Mouse (Mus musculus): ENCODE data around the gene Zfp609.

The Zfp609 gene

DNA sequence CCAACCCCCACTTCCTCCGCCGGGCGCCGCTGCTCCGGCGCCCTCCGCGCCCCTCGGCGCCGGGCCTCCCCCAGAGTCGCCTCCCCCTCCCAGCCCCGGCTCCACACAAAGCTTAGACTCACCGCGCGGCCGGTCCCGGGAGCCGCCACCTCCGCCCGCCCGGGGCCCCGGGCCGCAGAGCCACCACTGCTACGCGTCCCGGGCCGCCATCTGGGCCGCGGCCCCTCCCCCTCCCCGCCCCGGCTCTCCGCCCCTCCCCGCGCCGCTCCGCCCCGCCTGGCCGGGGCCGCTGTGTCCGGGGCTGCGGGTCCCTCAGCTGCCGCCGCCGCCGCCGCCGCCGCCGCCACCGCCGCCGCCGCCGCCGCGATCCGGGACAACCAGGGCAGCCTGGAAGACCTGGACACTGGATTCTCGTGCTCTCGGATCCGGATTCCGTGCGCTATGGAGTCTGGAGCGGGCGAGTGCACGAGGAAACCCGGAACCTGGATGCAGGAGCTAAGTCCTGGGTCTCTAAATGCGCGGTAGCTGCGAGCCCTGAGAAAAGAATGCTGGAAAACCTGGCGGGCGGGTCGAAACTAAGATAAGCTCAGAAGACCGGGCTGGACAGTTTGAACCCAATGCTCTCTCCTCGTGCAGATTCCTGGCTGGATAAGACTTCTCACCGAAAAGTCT, at the start of gene Zfp609:
Gene Zfp609, minus strand, starts transcription at position 221 of the 672 bp plus-strand sequence.
- CTCF ChIA-PET: interaction anchor here (0.7 kb wide), 2 partner anchors 134 to 1344 kb away, joined by 3 to 4 read pairs; no protein-coding TSS in a partner anchor

DNA sequence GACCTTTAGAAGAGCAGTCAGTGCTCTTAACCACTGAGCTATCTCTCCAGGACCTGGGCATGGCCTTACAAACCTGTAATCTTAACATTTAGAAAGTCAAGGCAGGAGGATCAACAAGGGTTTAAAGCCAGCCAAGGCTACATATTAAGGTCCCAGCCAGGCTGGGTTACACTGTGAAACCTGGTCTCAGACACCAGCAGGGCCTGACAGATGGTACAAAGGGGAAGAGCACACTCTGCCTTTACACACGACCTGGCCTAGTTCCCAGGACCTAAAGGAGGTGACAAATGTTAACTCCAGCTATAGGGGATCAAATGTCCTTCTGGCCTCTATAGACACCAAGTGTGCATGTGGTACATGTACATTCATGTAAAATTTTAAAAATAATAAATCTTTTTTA, 32.3 kb upstream of the Zfp609 start:
- CTCF ChIA-PET: interaction anchor here (0.7 kb wide), 2 partner anchors 247 to 635 kb away, joined by 5 read pairs; no protein-coding TSS in a partner anchor

DNA sequence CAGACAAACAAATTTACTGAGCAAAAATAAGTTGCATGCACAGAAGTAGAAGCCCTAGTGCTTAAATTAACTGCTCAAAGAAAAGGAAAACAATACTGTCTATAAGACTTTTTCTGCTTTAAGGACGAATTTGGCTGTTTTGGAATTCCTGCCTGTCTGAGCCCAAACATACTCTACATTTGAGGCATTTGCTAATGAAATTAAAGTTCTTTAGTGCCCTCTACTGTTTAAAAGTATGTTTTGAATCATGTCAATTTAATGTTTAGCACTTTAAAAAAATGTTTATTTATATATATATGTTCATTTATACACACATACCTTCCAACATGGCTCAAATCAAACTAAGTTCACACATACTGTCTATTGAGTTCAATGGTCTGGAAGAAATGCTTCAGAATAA, 22.8 kb upstream of the Zfp609 start:
- CTCF ChIA-PET: interaction anchor here (0.7 kb wide), 1 partner anchor 188 kb away, joined by 16 read pairs; no protein-coding TSS in a partner anchor

DNA sequence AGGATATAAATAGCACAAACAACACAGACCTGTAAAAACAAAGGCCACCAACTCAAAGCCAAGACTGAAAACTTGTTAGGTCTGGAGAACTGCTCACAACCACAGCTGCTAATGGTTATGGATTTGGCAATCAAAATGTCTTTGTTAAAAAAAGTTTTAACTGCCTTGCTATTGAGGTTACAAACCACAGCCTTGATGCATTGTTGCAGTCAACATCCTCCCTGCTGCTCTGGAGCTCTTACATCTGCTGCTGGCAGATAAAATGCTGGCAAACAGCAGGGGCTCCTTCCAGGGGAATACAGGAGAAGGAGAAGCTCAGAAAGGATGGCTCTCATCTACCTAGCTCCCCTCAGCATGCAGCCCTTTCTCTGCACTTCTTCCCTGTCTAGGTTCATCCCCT, 20.8 kb upstream of the Zfp609 start:
- CTCF ChIA-PET: no interaction called here

DNA sequence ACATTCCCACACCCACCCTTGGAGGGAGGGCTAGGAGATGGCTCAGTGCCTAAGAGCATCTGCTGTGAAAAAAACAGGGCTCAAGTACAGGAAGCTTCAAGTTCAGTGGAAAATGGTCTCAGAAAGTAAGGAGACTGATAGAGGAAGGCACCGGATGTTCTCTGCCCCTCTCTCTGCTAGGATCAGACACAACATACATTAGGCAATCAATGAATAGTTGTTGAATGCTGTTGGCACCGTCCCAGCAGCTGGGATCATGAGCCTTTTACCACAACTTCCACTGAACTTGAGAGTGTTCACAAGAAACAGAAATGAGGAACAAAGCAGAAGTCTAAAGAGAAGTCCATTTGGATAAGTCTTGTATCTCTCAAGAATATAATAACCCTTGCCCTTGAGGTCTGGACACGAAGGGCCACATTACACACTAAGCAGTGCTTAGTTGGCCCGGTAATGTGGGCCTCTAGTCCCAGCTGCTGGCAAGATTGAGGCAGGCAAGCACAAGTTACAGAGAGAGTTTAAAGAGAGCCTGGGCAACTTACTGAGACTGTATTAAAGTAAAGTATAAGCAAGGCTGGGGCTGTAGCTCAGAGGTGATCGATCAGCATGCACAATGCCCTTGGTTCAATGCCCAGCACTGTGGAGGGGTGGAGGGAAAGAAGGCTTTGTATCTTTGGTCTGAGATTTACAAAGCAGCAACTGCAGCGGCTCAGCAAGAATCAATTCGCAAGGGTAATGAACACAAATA, 17.2 kb upstream of the Zfp609 start:
- CTCF ChIA-PET: interaction anchor here (0.6 kb wide), 1 partner anchor 68 kb away, joined by 3 read pairs; no protein-coding TSS in a partner anchor

DNA sequence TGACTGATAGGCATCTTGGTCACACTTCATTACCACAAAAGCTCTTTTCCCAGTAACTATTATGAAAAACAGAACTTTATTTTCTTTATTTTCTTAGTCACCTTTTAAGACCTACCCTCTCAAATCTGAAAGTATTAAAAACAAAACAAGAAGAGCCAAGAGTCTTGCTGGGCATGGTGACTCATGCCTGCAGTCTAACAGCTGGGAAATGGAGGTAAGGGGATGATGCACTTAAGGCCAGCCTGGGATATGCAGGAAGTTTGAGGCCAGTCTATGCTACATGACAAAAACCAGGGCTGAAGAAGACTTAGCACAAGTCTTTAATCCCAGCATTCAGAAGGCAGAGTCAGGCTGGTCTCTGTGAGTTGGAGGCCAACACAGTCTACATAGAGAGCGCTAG, 12.5 kb upstream of the Zfp609 start:
- CTCF ChIA-PET: no interaction called here

DNA sequence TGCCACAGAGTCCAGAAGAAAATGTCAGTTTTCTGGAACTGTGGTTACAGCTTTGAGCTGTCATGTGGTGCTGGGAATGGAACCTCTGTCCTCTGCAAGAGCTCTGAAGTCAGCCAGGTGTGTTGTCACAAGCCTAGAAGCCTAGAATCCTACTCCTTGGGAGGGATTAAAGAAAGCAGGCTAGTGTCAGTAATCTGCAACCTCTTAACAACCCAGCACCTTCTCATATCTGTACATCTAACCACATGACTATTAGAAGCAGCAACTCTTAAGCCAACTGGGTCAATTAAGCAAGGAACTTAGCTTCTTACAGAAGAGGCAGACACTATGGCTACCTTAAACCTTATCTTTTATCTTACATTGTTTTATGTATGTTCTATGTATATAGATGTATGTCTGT, 9.6 kb upstream of the Zfp609 start:
- CTCF ChIA-PET: no interaction called here

DNA sequence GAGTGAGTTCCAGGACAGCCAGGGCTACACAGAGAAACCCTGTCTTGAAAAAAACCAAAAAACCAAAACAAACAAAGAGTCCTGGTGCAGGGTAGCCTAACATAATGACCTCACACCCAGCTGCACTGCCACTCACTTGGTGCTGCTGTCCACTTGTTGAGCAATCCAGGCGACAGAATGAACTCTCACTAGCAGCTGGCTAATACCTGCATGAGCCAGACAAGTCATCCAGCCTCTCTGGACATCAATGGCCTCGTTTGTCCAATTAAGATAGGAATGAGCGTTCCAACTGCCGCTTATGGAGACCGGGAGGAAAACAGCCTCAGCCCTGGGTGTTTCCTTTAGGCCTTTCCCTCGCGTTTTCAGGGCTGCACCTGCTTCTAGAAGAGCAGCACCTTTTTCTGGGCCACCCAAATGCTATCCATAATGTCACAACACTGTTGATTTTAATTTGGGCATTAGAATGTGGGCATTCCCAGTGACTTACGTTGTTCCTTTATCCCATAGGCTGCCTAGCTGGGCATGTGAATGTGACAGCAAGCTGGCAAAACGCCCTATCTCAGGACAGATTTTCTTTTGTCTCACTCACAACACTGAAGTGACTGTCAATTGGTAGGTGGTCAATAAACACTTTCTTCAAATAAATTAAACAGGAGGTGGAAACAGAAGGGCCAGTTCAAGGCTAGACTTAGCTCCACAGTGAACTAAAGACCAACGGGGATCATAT, 7.4 kb upstream of the Zfp609 start:
- CTCF ChIA-PET: interaction anchor here (0.7 kb wide), 1 partner anchor 237 kb away, joined by 3 read pairs; no protein-coding TSS in a partner anchor

DNA sequence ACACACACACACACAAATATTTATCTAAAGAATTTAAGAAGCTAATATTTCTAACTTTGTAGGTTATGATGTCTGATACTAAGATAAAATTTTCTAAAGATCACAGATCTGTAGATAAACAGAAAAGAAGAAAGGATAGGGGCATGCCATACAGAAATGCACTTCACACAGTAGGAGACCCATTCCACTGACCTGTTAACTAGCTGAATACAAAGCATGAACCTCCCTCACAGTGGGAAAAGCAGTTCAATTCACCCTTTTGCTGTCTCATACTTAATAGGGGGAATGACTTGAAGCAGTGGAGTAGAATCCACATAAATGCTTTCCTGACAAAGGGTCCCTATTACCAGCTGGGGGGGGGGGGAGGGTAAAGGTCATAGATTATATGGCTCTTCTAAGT, 6.3 kb upstream of the Zfp609 start:
- CTCF ChIA-PET: no interaction called here

DNA sequence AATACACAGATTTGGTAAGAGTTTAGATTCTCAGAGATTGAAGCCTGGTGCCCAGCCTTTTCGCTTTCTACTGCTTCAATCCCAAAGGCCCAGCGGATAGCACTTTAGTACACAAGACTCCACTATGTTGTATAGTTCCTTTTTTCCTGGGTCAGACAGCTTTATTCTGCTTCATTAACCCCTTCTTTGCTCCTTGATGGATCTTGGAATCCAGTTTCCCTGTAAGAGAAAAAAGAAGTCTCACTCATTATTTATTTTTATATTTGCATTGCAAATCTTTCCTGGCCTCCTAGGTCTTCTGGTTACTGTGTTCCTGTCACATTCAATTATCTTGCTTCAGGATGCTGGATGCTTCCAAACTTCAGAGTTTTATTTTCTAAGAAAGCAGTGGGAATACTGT, 5.9 kb upstream of the Zfp609 start:
- CTCF ChIA-PET: no interaction called here

DNA sequence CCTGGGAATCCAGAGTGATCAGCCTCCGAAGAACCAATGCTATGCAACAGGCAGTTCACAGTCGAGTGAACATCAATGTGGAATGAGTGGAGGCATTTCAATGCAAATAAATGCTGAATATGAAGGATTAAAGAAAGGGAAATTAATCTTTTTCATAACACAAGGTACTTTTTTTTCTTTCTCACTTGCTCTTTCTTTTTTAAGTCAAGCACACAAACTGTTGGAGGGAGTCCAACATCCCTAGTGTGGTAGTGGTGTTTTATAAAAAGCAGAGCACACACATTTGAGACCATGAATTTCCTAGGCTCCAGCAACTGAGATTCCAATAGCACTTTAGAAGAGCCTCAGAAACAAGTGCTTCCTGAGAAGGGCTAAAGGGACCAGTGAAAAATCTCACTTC, 4.7 kb upstream of the Zfp609 start:
- CTCF ChIA-PET: no interaction called here

DNA sequence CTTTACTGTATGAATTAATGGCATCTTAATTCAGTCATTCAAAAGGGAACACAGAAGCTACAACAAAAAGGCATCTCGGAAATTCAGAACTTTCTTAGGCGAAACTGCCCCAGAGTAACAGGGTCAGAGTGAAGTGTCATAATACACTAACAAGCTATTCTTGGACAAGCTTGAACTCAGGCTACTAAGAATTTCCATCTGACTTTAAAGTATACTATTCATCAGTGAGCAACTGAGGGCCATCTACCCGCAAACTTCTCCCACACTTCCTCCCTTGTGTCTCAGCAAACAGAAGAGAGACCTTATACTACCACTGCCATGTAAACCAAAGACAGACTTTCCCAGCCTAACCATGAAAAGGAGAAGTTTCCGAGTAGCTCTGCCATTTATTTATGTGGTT, 3.8 kb upstream of the Zfp609 start:
- CTCF ChIA-PET: interaction anchor here (1.1 kb wide), 1 partner anchor 11 kb away, joined by 3 read pairs; no protein-coding TSS in a partner anchor

DNA sequence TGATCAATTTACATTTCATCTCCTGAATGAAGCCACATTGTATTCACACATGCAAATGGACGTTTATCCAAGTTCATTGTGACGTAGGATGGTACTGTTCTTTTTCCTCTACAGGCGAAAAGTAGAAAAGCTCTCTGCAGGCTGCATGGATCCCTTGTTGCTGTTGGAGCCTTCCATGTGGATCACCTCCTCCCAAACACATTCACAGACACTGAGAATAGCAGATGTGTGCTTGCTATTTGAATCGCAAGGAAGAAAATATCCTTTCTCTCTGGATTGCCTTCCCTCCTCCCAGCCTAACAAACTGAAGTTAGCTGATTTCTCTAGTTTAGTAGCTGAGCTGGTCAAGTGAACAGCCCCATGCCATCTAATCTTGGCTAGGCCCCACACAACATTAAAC, 2.9 kb upstream of the Zfp609 start:
- CTCF ChIA-PET: no interaction called here

DNA sequence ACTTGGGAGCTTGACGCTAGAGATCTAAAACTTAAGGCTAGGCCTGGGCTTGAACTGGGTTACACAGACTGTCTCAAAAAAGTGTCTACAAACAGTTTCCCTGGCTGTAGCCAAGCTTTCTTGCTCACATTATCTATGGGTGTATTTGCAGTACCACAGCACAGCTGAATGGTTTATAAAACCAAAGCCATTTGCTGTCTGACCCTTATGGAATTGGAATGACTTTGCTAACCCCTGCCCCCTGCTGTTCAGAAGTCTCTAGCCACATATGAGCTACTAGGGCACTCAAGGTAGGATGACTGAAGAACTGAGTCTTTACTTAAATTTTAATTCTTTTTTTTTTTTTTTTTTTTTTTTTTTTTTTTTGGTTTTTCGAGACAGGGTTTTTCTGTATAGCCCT, 2.0 kb upstream of the Zfp609 start:
- CTCF ChIA-PET: no interaction called here

DNA sequence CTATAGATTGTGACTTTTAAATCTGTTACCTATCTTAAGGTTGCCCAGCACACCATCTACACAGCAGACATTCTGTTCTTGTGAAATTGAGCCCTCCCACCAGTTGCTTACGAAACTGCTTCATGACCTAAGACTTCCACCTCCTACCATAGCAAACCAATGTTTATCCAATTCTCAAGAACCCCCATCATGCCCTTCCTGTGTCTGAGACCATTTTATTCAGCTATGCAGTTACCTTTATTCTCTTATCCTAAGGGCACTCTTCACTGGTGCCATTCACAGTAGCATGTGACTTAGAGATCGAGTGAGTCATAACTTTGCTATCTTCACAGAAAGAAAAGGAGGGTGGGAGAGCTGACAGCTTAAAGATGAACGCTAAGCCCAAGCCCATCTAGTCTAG, 1.1 kb upstream of the Zfp609 start:
- CTCF ChIA-PET: no interaction called here

DNA sequence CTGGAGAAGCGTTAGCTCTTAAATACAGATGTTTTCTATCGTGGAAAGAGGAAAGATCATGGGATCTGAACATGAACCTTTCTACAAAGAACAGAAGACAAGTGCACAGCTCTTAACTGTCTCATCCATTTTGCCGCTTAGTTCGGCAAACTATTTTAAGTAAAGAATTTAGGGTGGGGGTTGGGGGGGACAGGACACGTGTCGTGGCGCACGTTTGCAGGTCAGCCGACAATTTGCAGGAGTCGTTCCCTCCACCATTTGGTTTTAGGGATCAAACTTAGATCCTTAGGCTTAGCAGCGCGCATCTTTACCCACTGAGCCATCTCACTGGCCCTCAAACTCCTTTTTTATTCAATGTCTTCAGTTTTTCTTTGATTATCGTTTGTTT, 646 bp upstream of the Zfp609 start:
- CTCF ChIA-PET: interaction anchor here (0.7 kb wide), 1 partner anchor 134 kb away, joined by 4 read pairs; no protein-coding TSS in a partner anchor

DNA sequence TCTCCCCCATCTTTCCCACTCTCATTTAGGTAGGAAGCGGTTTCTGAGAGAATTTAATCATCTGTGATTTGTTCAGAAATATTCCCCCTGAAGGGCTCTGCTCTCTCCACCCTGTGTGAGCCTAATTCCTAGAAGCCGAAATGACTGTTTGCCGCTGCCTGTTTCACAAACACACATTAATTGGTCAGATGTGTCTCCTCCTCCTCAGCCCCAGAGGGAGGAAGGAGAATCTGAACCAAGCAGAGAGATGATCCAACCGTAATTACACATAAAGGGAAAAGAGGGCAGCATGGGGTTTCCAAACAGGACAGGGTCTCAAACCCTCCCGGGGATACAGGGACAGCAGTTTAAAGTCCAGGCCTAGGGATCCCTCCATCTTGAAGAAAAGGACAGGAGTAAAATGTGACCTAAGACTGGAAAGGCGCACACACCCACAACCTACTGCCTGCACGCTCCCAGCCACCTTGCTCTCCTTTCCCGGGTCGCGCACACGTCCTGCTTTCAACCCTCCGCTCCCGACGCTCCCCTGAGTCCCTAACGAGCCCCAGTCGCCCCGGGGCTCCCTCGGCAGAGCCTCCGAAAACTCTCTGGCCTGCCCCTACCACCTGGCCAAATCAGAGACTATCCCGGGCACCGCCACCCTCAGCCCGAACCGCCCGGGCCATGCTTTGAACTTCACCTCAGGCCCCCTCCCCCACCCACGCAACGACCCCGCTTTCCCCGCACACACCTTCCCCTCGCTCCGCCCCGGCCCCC, 598 bp downstream of the Zfp609 start:
- CTCF ChIA-PET: interaction anchor here (0.7 kb wide), 1 partner anchor 1343 kb away, joined by 3 read pairs; no protein-coding TSS in a partner anchor

DNA sequence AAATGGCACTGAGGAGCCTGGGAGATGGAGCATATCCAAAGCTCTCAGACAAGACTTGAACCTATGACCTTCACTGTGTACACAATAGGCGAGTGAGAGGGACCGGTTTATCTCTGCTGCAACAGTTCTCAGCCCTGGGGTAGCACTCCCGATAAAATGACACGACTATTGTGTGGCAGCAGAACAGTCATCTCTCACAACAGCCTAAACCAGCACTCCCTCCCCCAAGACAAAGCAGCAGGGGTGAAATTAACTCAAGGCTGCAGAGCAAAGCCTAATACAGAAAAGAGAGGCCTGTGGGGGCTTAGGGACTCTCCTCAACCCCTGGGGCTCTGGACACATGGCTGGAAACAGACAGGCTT, 1.2 kb downstream of the Zfp609 start:
- CTCF ChIA-PET: no interaction called here

DNA sequence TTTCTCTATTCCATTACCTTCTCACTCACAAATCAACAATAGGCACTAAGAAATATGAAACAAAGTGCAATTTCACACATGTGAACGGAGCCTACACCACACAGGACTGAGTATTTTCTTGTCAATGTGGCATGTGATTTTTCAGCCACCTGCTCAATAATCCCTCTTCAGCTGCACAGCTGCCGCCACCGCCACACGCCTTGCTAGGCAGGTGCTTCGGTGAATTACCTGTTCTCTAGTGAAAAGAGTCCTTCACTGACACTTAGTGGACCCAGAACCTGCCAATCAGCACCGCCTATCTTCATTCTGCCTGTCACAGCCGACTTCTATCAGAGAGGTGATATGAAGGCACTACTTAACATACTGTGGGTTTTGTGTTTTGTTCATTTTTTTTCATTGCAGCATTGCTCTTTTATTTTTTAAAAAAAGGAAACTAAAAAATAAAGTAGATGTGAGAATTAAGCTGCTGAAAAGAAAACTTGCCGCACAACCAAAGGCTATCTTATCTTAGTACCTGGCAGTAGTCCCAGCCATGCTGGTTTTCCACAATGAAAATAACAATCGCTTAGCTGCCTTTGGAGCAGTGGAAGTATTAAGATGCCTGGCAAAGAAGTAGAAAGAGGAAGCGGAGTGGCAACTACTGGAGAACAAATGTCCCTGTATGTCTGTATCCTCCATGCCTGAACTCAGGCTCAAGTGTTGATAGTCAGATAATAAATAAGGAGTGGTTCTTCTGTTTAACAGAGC, 3.5 kb downstream of the Zfp609 start:
- CTCF ChIA-PET: no interaction called here

DNA sequence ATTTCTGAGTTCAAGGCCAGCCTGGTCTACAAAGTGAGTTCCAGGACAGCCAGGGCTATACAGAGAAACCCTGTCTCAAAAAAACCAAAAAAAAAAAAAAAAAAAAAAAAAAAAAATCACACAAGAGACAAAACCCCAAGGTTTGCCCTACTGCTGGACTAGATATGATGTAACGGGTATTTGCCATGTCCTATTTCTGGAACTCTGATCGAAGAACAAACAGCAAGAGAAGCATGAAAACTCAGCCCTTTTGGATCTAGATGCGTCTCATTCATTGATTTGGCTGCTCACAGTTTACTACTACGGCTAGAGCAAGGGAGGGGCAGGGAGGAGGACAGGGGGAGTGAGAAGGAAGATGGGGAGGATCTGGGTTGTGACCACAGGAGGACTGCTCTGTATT, 5.4 kb downstream of the Zfp609 start:
- CTCF ChIA-PET: interaction anchor here (0.6 kb wide), 1 partner anchor 327 kb away, joined by 7 read pairs; no protein-coding TSS in a partner anchor

DNA sequence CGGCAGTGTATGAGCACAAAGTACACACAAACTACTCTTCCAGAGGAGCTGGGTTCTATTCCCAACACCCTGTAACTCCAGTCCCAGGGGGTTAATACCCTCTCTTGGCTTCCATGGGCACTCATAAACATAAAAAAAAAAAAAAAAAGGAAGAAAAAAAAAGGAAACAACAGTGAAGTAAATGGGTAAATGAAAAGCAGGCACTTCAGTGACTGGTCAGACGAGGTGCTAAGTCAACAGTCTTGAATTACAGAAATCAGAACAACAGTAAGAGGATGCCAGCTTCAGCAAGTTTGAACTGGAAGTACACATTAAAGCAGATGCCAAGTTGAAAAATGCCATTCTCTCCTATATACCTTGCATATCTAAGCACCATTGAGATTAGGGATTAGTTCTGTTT, 7.1 kb downstream of the Zfp609 start:
- CTCF ChIA-PET: interaction anchor here (1.3 kb wide), 1 partner anchor 11 kb away, joined by 3 read pairs; no protein-coding TSS in a partner anchor

Data from spleen, embryonic (tissue).